Mouse (Mus musculus) cerebellum, adult 2 months (tissue): Measurements from ENCODE around the gene Rxylt1.

ENCODE experiments used
- CTCF ChIP-seq: fragments of 200-500 bp; IDR thresholded peaks from 2 replicates; pipeline ENCODE4 v1.5.1; 2011; ENCODE audit warnings: low read depth, mild to moderate bottlenecking, control low read depth, low read length, moderate library complexity, borderline replicate concordance; ENCODE audit not compliant: insufficient read depth
- POLR2A ChIP-seq: fragments of 200-500 bp; IDR thresholded peaks from 2 replicates; pipeline ENCODE4 v1.6.1; 2011; ENCODE audit warnings: low read length, control low read depth, borderline replicate concordance; ENCODE audit not compliant: insufficient read depth

DNA sequence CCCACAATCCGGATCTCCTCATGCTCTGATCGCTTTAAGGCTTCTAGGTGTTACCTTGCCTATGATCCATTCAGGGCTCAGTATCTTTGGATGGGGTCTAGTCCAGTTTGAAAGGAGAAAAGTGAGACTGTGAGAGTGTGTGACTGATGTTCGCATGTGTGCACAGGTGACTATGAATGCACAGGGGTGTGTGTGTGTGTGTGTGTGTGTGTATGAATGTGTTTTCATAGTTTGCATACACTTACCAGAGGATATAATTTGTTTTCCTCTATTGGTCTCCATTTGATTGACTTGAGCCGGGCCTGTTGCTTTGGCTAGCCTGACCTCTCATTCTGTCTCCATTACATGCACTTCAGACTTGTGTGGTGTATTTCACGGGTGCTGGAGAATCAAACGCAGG lies 41.3 kb downstream of the Rxylt1 start:
- TF ChIP-seq CTCF, result no peak
- no peak for TF ChIP-seq POLR2A
